Mouse (Mus musculus) monocyte, adult 5-6 weeks (primary cell): ENCODE data around the gene Kcnk7. TPM values are rescaled to one million over a fixed set of nuclear protein-coding genes. Genes with fewer than 3 reads are reported as not detected.

Experiments
- ATAC-seq: fragments of 153-309, 156-312 bp; replicated peaks from 2 replicates; pipeline ENCODE4 v1.8.0; 2017; ENCODE audit warnings: mild to moderate bottlenecking; ENCODE audit not compliant: low TSS enrichment, insufficient number of reproducible peaks, severe bottlenecking, poor library complexity, low FRiP score
- total RNA-seq: library from RNA; stranded (forward); fragments of 200-1000, 200-491, 200-594 nt; gene quantifications from 3 replicates; pipeline ENCODE4 v1.2.3, GENCODE M21; 2017

Kcnk7 gene
- total RNA-seq, 1 experiment from 2014 or later, result 1.3 TPM

- no peak for ATAC-seq
Measured at GRCm38 (mm10) chr19:5715793-5716688, 11.9 kb downstream of the Kcnk7 start.

GRCm38 (mm10) chr19:5716955-5717354 is 12.8 kb downstream of the Kcnk7 start:
- no peak for ATAC-seq

DNA sequence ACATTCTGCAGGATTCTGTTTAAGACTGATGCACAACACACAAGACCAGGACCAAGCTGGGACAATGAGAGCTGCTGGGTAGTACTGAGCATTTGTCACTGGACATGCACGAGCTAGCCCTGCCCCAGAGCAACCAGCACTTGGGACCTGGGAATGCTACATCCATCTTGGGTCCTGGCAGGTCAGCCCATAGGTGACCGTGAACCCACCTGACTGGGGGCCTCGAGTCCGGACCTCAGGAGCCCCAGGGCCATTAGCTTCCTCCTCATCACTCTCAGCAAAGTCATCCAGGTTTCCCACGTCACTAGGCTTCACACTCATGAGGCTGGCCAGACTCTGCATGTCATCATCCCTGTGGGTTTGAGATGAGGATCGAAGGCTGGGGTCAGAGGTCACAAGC is 17.1 kb downstream of the Kcnk7 start:
- no peak for ATAC-seq

DNA sequence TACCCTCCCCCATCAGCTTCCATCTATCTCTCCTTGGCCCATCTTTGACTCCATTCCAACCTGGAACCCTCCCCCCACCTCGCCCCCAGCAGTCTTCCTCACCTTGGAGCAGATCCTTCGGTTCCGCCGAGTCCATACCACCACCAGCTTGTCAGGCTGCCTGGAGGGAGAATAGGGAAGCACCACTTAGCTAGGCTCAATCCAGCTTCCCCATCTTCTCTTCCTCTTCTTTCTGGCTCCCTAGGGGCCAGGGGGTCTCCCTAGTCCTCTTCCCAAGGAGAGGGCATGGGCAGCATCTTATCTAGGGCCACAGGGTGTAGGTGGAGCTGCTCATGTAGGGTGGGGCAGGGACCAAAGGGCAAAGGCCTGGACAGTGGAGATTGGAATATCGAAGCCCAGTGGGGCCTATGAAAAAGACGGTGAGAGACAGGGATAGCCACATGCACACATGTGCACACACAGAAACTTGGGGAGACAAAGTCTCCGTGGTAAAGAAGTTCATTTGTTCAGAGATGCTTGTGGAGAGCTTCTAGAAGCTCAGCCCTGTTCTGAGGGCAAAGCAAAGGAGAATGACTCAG is 18.8 kb downstream of the Kcnk7 start:
- ATAC-seq, result no peak

GRCm38 (mm10) chr19:5723934-5724548 is 19.9 kb downstream of the Kcnk7 start:
- no peak for ATAC-seq

GRCm38 (mm10) chr19:5724549-5724941 is 20.4 kb downstream of the Kcnk7 start:
- peak; percentile 65 for ATAC-seq

DNA sequence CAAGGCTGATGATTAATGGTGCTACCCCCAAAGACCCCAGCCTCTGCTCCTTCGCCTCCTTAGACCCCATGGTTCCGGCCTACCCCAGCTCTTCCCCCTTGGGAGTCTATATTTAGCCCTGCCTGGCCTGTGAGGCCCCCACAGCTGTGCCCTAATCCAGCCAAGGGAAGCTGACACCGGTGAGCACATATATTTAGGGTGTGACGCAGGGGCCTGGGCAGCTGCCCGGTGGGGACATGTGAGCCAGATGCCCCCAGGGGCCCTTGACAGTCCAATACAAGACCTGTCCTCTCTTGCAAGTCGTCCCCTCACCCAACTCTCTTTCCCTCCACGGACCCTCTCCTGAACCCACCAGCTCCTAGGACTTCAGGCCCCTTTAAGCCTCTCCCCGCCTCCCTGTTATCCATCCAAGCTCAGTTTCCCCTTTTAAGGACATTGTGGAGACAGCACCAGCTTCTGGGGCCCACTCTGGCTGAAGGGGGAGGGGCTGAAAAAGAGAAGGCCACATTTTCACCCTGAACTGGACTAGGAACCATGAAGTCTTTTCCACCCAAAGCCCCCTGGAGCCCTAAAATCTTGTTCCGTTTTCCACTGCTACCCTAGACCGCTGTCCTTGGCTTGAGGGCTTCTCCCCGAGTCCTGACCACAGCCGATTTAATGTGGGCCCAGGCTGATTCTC is 21.0 kb downstream of the Kcnk7 start:
- no peak for ATAC-seq

DNA sequence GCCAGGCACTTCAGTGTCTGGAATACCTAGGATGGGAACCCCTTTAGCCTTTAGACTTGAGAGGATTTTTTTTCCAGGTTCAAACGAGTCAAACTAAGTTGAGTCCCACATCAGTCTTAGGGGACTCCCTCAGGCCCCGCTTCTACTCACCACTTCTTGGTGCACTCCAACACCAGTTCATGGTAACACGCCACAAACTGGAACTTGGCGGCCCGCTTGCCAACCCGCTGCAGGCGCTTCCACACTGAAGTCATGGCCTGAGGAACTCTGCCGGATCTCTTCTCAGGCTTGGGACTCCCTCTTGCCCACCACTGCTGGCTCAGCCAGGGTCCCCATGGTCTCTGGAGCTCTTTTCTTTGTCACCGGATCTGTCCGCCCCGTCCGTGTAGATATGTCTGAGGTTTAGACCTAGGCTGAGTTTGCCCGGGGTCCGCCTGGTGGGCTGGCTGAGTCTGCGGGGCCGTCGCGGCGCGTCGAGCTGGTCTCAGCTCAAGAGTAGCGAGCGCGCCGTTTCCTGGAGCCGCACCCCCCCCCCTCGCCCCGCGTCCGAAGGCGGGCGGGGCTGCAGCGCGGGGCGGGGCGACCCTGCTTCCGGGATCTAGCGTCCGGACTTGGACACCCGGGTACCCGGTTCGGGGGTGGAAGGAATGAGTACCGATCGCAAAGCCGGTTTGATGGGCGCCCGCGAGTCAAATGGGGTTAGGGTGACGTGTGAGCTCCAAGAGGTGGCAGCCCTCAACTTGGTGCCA is 21.8 kb downstream of the Kcnk7 start, which contains the start of gene Ehbp1l1:
Gene Ehbp1l1 (minus strand): TSS at position 551 of the 749 bp plus-strand sequence.
- ATAC-seq, result no peak

GRCm38 (mm10) chr19:5726961-5727578 is 22.9 kb downstream of the Kcnk7 start:
- ATAC-seq, result 0 out of 2 replicates have a peak, but pooled peaks have one; percentile 0

- peak; percentile 14 for ATAC-seq
Measured at GRCm38 (mm10) chr19:5727701-5728100, 23.5 kb downstream of the Kcnk7 start.

- no peak for ATAC-seq
Measured at GRCm38 (mm10) chr19:5728631-5729443, 24.7 kb downstream of the Kcnk7 start.

GRCm38 (mm10) chr19:5729444-5729815 is 25.3 kb downstream of the Kcnk7 start, which contains the start of gene Fam89b:
TSS of gene Fam89b (minus strand) at chr19:5729653.
- ATAC-seq, result 0 out of 2 replicates have a peak, but pooled peaks have one; percentile 15

- ATAC-seq, result no peak
Measured at GRCm38 (mm10) chr19:5730314-5731186, 26.4 kb downstream of the Kcnk7 start.

- ATAC-seq, result peak; percentile 74
Measured at GRCm38 (mm10) chr19:5731264-5731978, 27.3 kb downstream of the Kcnk7 start.

- no peak for ATAC-seq
Measured at GRCm38 (mm10) chr19:5734325-5734724, 30.2 kb downstream of the Kcnk7 start.

DNA sequence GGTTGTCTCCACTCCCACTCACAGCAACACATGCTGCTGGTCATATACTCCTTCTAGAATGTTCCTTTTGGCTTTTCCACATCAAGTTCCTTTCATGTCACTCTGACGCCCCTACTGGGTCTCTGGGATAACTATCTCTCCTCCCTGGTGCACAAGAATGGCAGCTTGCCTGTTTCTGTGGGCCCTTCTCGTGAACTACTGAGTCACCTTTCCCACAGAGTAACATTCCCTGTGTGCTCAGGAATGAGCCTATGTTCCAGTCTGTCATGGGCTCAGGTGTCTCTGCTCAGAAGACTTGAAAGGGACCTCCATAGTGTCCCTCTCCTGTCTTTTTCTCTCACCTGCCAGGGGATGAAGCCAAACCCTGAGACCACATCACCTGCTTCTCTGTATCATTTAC is 35.3 kb downstream of the Kcnk7 start:
- no peak for ATAC-seq
